Mouse (Mus musculus) left cerebral cortex, postnatal 14 days (tissue): ENCODE data around the gene Mrgprf. TPM values are rescaled to one million over a fixed set of nuclear protein-coding genes. Genes with fewer than 3 reads are reported as not detected.
A peak's percentile ranks its signal among the peaks of the same experiment; 100 is the strongest.

Experiments used
- DNase-seq, 2 experiments: peaks; one replicate each; pipeline ENCODE4 v3.0.0; 2021 to 2022; ENCODE audit warnings: low spot score in 2 of 2, mixed read lengths in 1 of 2
- intact Hi-C: fragments of 180-260 bp; cut with DNase I; formaldehyde crosslinking; loops from one replicate; pipeline ENCODE4 v1.15.1; 2025
- long read RNA-seq, 2 experiments: library from polyadenylated mRNA; stranded (forward); transcript quantifications; one replicate each; pipeline ENCODE4 v2.0.0; 2021
- total RNA-seq, 2 experiments: library from RNA; stranded (reverse); gene quantifications; 2 replicates each; pipeline ENCODE4 v1.2.3; 2021

The Mrgprf gene
- 1 to 10 TPM; 2.1 to 2.2 TPM for total RNA-seq
- long read RNA-seq, experiment 1, partial matches to known transcripts, result 0 of 1 reads
- long read RNA-seq, experiment 1, other reads (novel, unspliced or antisense), result 0 of 1 reads
- long read RNA-seq, experiment 2, result 0 reads

GRCm38 (mm10) chr7:145300321-145301007 lies at the start of gene Mrgprf:
TSS of gene Mrgprf (plus strand) at chr7:145300828.
- intact Hi-C loops, result no loop called here
- DNase-seq, result no peak

- peak; percentile 73 to 82 for DNase-seq
- intact Hi-C loops, result no loop called here
Observed at GRCm38 (mm10) chr7:145252715-145253476, 47.7 kb upstream of the Mrgprf start.

- intact Hi-C loops, result no loop called here
- DNase-seq, result no peak
Observed at GRCm38 (mm10) chr7:145253986-145254630, 46.5 kb upstream of the Mrgprf start.

- no peak for DNase-seq
- intact Hi-C loops, result no loop called here
Observed at GRCm38 (mm10) chr7:145256092-145256491, 44.5 kb upstream of the Mrgprf start.

GRCm38 (mm10) chr7:145264202-145264601 lies 36.4 kb upstream of the Mrgprf start:
- no peak for DNase-seq
- intact Hi-C loops, result no loop called here

- intact Hi-C loops, result no loop called here
- DNase-seq, result no peak
Observed at GRCm38 (mm10) chr7:145266011-145266410, 34.6 kb upstream of the Mrgprf start.

- DNase-seq, result no peak
- intact Hi-C loops, result no loop called here
Observed at GRCm38 (mm10) chr7:145268890-145269289, 31.7 kb upstream of the Mrgprf start.

GRCm38 (mm10) chr7:145270955-145271354 lies 29.7 kb upstream of the Mrgprf start:
- intact Hi-C loops, result no loop called here
- no peak for DNase-seq

GRCm38 (mm10) chr7:145275488-145275887 lies 25.1 kb upstream of the Mrgprf start:
- DNase-seq, result no peak
- intact Hi-C loops, result no loop called here

GRCm38 (mm10) chr7:145281396-145281795 lies 19.2 kb upstream of the Mrgprf start:
- intact Hi-C loops, result no loop called here
- no peak for DNase-seq

- no peak for DNase-seq
- intact Hi-C loops, result no loop called here
Observed at GRCm38 (mm10) chr7:145283041-145283440, 17.6 kb upstream of the Mrgprf start.

GRCm38 (mm10) chr7:145283487-145284187 lies 17.0 kb upstream of the Mrgprf start, which contains the start of gene Tpcn2:
TSS of gene Tpcn2 (minus strand) at chr7:145284011.
- intact Hi-C loops, result no loop called here
- peak; percentile 89 to 92 for DNase-seq

GRCm38 (mm10) chr7:145284293-145284692 lies 16.3 kb upstream of the Mrgprf start:
- intact Hi-C loops, result no loop called here
- DNase-seq, result no peak

- no peak for DNase-seq
- intact Hi-C loops, result no loop called here
Observed at GRCm38 (mm10) chr7:145285476-145285875, 15.2 kb upstream of the Mrgprf start.

GRCm38 (mm10) chr7:145287410-145287809 lies 13.2 kb upstream of the Mrgprf start:
- DNase-seq, result no peak
- intact Hi-C loops, result no loop called here

GRCm38 (mm10) chr7:145289302-145289701 lies 11.3 kb upstream of the Mrgprf start:
- peak in 1 of 2 experiments; percentile 36 for DNase-seq
- intact Hi-C loops, result no loop called here

GRCm38 (mm10) chr7:145291847-145292246 lies 8.8 kb upstream of the Mrgprf start:
- no peak for DNase-seq
- intact Hi-C loops, result no loop called here

GRCm38 (mm10) chr7:145292726-145293125 lies 7.9 kb upstream of the Mrgprf start:
- intact Hi-C loops, result no loop called here

GRCm38 (mm10) chr7:145293859-145294258 lies 6.8 kb upstream of the Mrgprf start:
- intact Hi-C loops, result no loop called here
- DNase-seq, result no peak

More at GRCm38 (mm10) chr7:145292726-145293125, 7.9 kb upstream of the Mrgprf start:
- no peak for DNase-seq
